In genomic region chr10:122291091-122291490, GRCm38 (mm10) we compare ENCODE assay signal across 24 mouse cellular contexts.
DNase-seq lines count a peak whose midpoint lies in the region; ATAC-seq and TF ChIP-seq lines count a peak whose summit lies in the region.
"Had no signal": no experiment of that assay in that cellular context is flagged by ENCODE, and none has a peak within 500 bp of the region (broad histone marks: within the 10 kb centered on the region; RNA-seq: fewer than 3 reads in every experiment).

No protein-coding gene starts in this region.

- WGBS in heart, embryonic 12.5 days: 75% methylated on average over 5 of the region's 5 CpGs
- WGBS in lung, postnatal 0 days: 64% methylated on average over 5 of the region's 5 CpGs
- 52% methylated on average over 5 of the region's 5 CpGs for whole genome bisulfite sequencing in stomach, postnatal 0 days

- H3K27me3 ChIP-seq in heart, embryonic 12.5 days (replicated peaks): no peaks in the 10 kb centered on the region
- H3K27me3 ChIP-seq in lung, postnatal 0 days (replicated peaks; ENCODE audit: insufficient read depth, low read length): no peaks in the 10 kb centered on the region
- no peaks in the 10 kb centered on the region for H3K27me3 ChIP-seq in stomach, postnatal 0 days (ENCODE audit: control insufficient read depth, insufficient read depth, low read length)
- H3K27me3 ChIP-seq: embryonic facial prominence, embryonic 15.5 days; forebrain, embryonic 15.5 days; hindbrain, embryonic 15.5 days; intestine, embryonic 15.5 days; liver, embryonic 12.5 days; midbrain, embryonic 13.5 days had no signal

- no peaks in the 10 kb centered on the region for H3K36me3 ChIP-seq in heart, embryonic 12.5 days
- H3K36me3 ChIP-seq in lung, postnatal 0 days (ENCODE audit: insufficient read depth, low read length): no peaks in the 10 kb centered on the region
- H3K36me3 ChIP-seq in stomach, postnatal 0 days (ENCODE audit: control insufficient read depth, insufficient read depth, low read length): no peaks in the 10 kb centered on the region
- H3K36me3 ChIP-seq: embryonic facial prominence, embryonic 15.5 days; forebrain, embryonic 15.5 days; hindbrain, embryonic 15.5 days; intestine, embryonic 15.5 days; liver, embryonic 12.5 days; midbrain, embryonic 13.5 days had no signal

- H3K9me3 ChIP-seq in heart, embryonic 12.5 days (replicated peaks): no peaks in the 10 kb centered on the region
- H3K9me3 ChIP-seq in lung, postnatal 0 days (ENCODE audit: low read length): no peaks in the 10 kb centered on the region
- H3K9me3 ChIP-seq in stomach, postnatal 0 days (ENCODE audit: control insufficient read depth, low read length): no peaks in the 10 kb centered on the region
- H3K9me3 ChIP-seq: embryonic facial prominence, embryonic 15.5 days; forebrain, embryonic 15.5 days; hindbrain, embryonic 15.5 days; intestine, embryonic 15.5 days; liver, embryonic 12.5 days; midbrain, embryonic 13.5 days had no signal

- TF ChIP-seq CTCF in lung, postnatal 0 days (IDR thresholded peaks at IDR 0.05): no peak
- no peak for TF ChIP-seq CTCF in stomach, postnatal 0 days (IDR thresholded peaks at IDR 0.05; ENCODE audit: low read depth)

- no peaks in the 10 kb centered on the region for H3K4me1 ChIP-seq in heart, embryonic 12.5 days (replicated peaks)
- no peaks in the 10 kb centered on the region for H3K4me1 ChIP-seq in lung, postnatal 0 days (ENCODE audit: insufficient read depth, low read depth, low read length)
- H3K4me1 ChIP-seq in stomach, postnatal 0 days (replicated peaks; ENCODE audit: control insufficient read depth, insufficient read depth): no peaks in the 10 kb centered on the region
- H3K4me1 ChIP-seq: embryonic facial prominence, embryonic 15.5 days; forebrain, embryonic 15.5 days; hindbrain, embryonic 15.5 days; intestine, embryonic 15.5 days; liver, embryonic 12.5 days; midbrain, embryonic 13.5 days had no signal

- H3K4me3 ChIP-seq in heart, embryonic 12.5 days: no peak overlapping the region
- no peak overlapping the region for H3K4me3 ChIP-seq in lung, postnatal 0 days (ENCODE audit: low read depth, low read length)
- H3K4me3 ChIP-seq in stomach, postnatal 0 days (ENCODE audit: low read depth, low read length): no peak overlapping the region
- H3K4me3 ChIP-seq: embryonic facial prominence, embryonic 15.5 days; forebrain, embryonic 15.5 days; heart, adult 2 months; hindbrain, embryonic 15.5 days; intestine, embryonic 15.5 days; layer of hippocampus, adult 2 months; liver, embryonic 12.5 days; midbrain, embryonic 13.5 days had no signal

- DNase-seq in gastrocnemius, adult 18-20 months (ENCODE audit: low spot score): peak; percentile 34
- no peak for DNase-seq in gastrocnemius, postnatal 36 days
- peak; percentile 50 to 52 for DNase-seq in heart, postnatal 10 days
- DNase-seq in lung, postnatal 0 days (ENCODE audit: low spot score): peak; percentile 23
- DNase-seq in lung, postnatal 25 days (ENCODE audit: low spot score): no peak
- no peak for DNase-seq in stomach, postnatal 0 days (ENCODE audit: low spot score)
- no peak for DNase-seq in thymus, postnatal 14 days
- DNase-seq: adrenal gland, postnatal 10 days; cerebellum, adult 8-10 months; cerebellum, postnatal 36 days; embryo, embryonic 11 days; kidney, adult 8-10 months; lung, adult 18-20 months; lung, postnatal 14 days; thymus, postnatal 4 days had no signal

- H3K4me2 ChIP-seq in heart, embryonic 12.5 days: no peak overlapping the region
- H3K4me2 ChIP-seq in lung, postnatal 0 days (replicated peaks; ENCODE audit: low read depth, low read length): no peak overlapping the region
- no peak overlapping the region for H3K4me2 ChIP-seq in stomach, postnatal 0 days (replicated peaks; ENCODE audit: low read depth)
- H3K4me2 ChIP-seq: embryonic facial prominence, embryonic 15.5 days; forebrain, embryonic 15.5 days; hindbrain, embryonic 15.5 days; intestine, embryonic 15.5 days; liver, embryonic 12.5 days; midbrain, embryonic 13.5 days had no signal

- no peak for TF ChIP-seq EP300 in lung, postnatal 0 days (IDR thresholded peaks at IDR 0.05)
- no peak for TF ChIP-seq EP300 in stomach, postnatal 0 days (optimal IDR thresholded peaks at IDR 0.05)

- no peak overlapping the region for H3K27ac ChIP-seq in heart, embryonic 12.5 days (ENCODE audit: poor library complexity, severe bottlenecking)
- H3K27ac ChIP-seq in lung, postnatal 0 days (ENCODE audit: low read length): no peak overlapping the region
- no peak overlapping the region for H3K27ac ChIP-seq in stomach, postnatal 0 days (replicated peaks)
- H3K27ac ChIP-seq: embryonic facial prominence, embryonic 15.5 days; forebrain, embryonic 15.5 days; heart, adult 2 months; hindbrain, embryonic 15.5 days; intestine, embryonic 15.5 days; layer of hippocampus, adult 2 months; liver, embryonic 12.5 days; midbrain, embryonic 13.5 days had no signal

- intact Hi-C loops in gastrocnemius, postnatal 36 days (cut with DNase I): no loop called here
- intact Hi-C loops in heart, postnatal 10 days (cut with DNase I): no loop called here

- no peak for ATAC-seq in heart, embryonic 12.5 days (ENCODE audit: insufficient number of reproducible peaks, low FRiP score)
- ATAC-seq in lung, postnatal 0 days: no peak
- ATAC-seq in stomach, postnatal 0 days (ENCODE audit: low FRiP score, low TSS enrichment): peak; percentile 45; the same call in 1 of the 2 replicates
- ATAC-seq: forebrain, embryonic 15.5 days; intestine, embryonic 15.5 days; liver, embryonic 12.5 days; midbrain, embryonic 13.5 days had no signal

- H3K9ac ChIP-seq in heart, embryonic 12.5 days: no peak overlapping the region
- H3K9ac ChIP-seq in lung, postnatal 0 days (replicated peaks; ENCODE audit: low read depth): no peak overlapping the region
- H3K9ac ChIP-seq in stomach, postnatal 0 days (ENCODE audit: low read length): no peak overlapping the region
- H3K9ac ChIP-seq: embryonic facial prominence, embryonic 15.5 days; forebrain, embryonic 15.5 days; hindbrain, embryonic 15.5 days; intestine, embryonic 15.5 days; liver, embryonic 12.5 days; midbrain, embryonic 13.5 days had no signal

Comparison
In these comparisons a context has a peak if more than half of its experiments do, and no peak if none do; other contexts are left out.
1. DNase-seq: peak in gastrocnemius, adult 18-20 months (single experiment), heart, postnatal 10 days (2 of 2) and lung, postnatal 0 days (single experiment); none in gastrocnemius, postnatal 36 days (0 of 2), lung, postnatal 25 days (single experiment), stomach, postnatal 0 days (single experiment) and thymus, postnatal 14 days (single experiment).